Mouse (Mus musculus) lung, embryonic 16.5 days (tissue): Measurements from ENCODE around the gene Pdzd8. TPM values are rescaled to one million over a fixed set of nuclear protein-coding genes. Genes with fewer than 3 reads are reported as not detected.

Experiments used
- polyA plus RNA-seq: library from polyadenylated mRNA; unstranded; fragments of >200 nt; fragmentation: Nextera tagmentation; extraction: Ambion mirVana; gene quantifications from 2 replicates; pipeline ENCODE4 v1.2.1, GENCODE M21; 2015

The Pdzd8 gene
- polyA plus RNA-seq, 1 experiment from 2014 or later: 7.2 TPM

Other genes starting within 250 kb of the Pdzd8 start
- gene Vax1, start 175.7 kb downstream of the Pdzd8 start, polyA plus RNA-seq: not detected in 2 replicates
- gene Kcnk18, start 126.6 kb downstream of the Pdzd8 start, polyA plus RNA-seq: not detected in 2 replicates
- gene Slc18a2, start 84.9 kb downstream of the Pdzd8 start, polyA plus RNA-seq: 5.7 and 5.9 TPM in 2 replicates
- 13.2 and 35.7 TPM in 2 replicates for gene Rps12-ps3, start 23.5 kb downstream of the Pdzd8 start, polyA plus RNA-seq
- gene Emx2, start 112.6 kb upstream of the Pdzd8 start, polyA plus RNA-seq: not detected in 2 replicates